35 mouse cellular contexts compared by ENCODE assay signal in the genomic region with DNA sequence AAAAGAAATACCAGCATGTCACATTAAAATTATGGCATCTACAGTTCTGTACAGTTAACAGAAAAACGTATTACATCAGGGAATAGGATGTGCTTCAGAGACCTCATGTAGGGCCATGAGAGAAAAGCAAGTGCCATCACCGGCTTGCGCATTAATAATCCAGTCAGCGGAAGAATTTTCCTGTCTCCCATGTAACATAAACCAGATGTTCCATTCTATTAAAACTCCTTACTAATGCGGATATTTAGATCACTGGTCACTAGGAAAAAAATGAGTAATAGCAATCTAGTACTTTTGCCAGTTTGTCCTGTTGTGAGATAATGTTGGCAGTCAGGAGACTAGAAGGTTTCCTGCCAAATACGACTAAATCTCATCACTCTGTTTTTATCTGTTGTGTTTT.
DNase-seq lines count a peak whose midpoint lies in the region; ATAC-seq lines count a peak whose summit lies in the region.
"Had no signal": no experiment of that assay in that cellular context is flagged by ENCODE, and none has a peak within 500 bp of the region (broad histone marks: within the 10 kb centered on the region; RNA-seq: fewer than 3 reads in every experiment).

No protein-coding gene starts in this region.

- no peak overlapping the region for H3K4me2 ChIP-seq in midbrain, embryonic 11.5 days
- H3K4me2 ChIP-seq: forebrain, embryonic 15.5 days; heart, embryonic 13.5 days; intestine, embryonic 15.5 days; lung, embryonic 15.5 days; neural tube, embryonic 12.5 days had no signal

- H3K27me3 ChIP-seq in midbrain, embryonic 11.5 days (ENCODE audit: control insufficient read depth, insufficient read depth, low read length) = no peaks in the 10 kb centered on the region
- no peaks in the 10 kb centered on the region for H3K27me3 ChIP-seq in midbrain, embryonic 10.5 days (ENCODE audit: low read depth, poor library complexity, severe bottlenecking)
- H3K27me3 ChIP-seq: forebrain, embryonic 15.5 days; heart, embryonic 13.5 days; intestine, embryonic 15.5 days; lung, embryonic 15.5 days; megakaryocyte, embryonic 14.5 days; neural tube, embryonic 12.5 days had no signal

- H3K9me3 ChIP-seq in midbrain, embryonic 11.5 days (ENCODE audit: control insufficient read depth, low read length) = no peaks in the 10 kb centered on the region
- no peaks in the 10 kb centered on the region for H3K9me3 ChIP-seq in midbrain, embryonic 10.5 days (replicated peaks)
- H3K9me3 ChIP-seq: forebrain, embryonic 10.5 days; forebrain, embryonic 15.5 days; heart, embryonic 13.5 days; intestine, embryonic 15.5 days; lung, embryonic 15.5 days; megakaryocyte, embryonic 14.5 days; neural tube, embryonic 12.5 days had no signal

- intact Hi-C loops in heart, postnatal 10 days (cut with DNase I) = no loop called here
- intact Hi-C loops in heart, postnatal 25 days (cut with DNase I) = no loop called here

- no peak overlapping the region for H3K9ac ChIP-seq in midbrain, embryonic 11.5 days (ENCODE audit: low read length)
- H3K9ac ChIP-seq: forebrain, embryonic 15.5 days; heart, embryonic 13.5 days; intestine, embryonic 15.5 days; liver, embryonic 14.5 days; lung, embryonic 15.5 days; neural tube, embryonic 12.5 days had no signal

- DNase-seq in heart, postnatal 10 days = peak; percentile 12
- DNase-seq in heart, postnatal 25 days (ENCODE audit: low spot score) = no peak
- peak; percentile 41 for DNase-seq in midbrain, embryonic 11.5 days (ENCODE audit: low spot score, missing footprints)
- DNase-seq in midbrain, embryonic 10.5 days (ENCODE audit: low spot score) = no peak
- peak; percentile 21 for DNase-seq in fibroblast of lung, adult 2 months (ENCODE audit: low read depth)
- no peak for DNase-seq in adrenal gland, postnatal 4 days (ENCODE audit: low spot score in 2 of 2)
- DNase-seq in natural killer cell, adult 2 months (ENCODE audit: low spot score in 2 of 2) = no peak
- DNase-seq: adrenal gland, postnatal 10 days; cerebellum, adult 11-12 months; cerebellum, adult 9-11 months; gastrocnemius, adult 2 months; gastrocnemius, postnatal 36 days; heart, adult 2 months; heart, postnatal 14 days; kidney, adult 2 months; kidney, postnatal 10 days; layer of hippocampus, postnatal 36 days; left cerebral cortex, postnatal 4 days; liver; lung, postnatal 4 days; right cerebral cortex, adult 18-20 months; thymus, adult 18-20 months; thymus, postnatal 36 days had no signal

- H3K4me3 ChIP-seq in midbrain, embryonic 11.5 days (ENCODE audit: low read depth, low read length) = no peak overlapping the region
- H3K4me3 ChIP-seq in midbrain, embryonic 10.5 days = no peak overlapping the region
- H3K4me3 ChIP-seq: forebrain, embryonic 10.5 days; forebrain, embryonic 15.5 days; gastrocnemius, adult 2 months; heart, adult 2 months; heart, embryonic 13.5 days; intestine, embryonic 15.5 days; lung, embryonic 15.5 days; megakaryocyte, embryonic 14.5 days; neural tube, embryonic 12.5 days had no signal

- 93% methylated on average over 6 of the region's 6 CpGs for WGBS in midbrain, embryonic 11.5 days
- 92% methylated on average over 6 of the region's 6 CpGs for WGBS in midbrain, embryonic 10.5 days

- no peak overlapping the region for H3K27ac ChIP-seq in midbrain, embryonic 11.5 days (ENCODE audit: low read depth, low read length)
- H3K27ac ChIP-seq in midbrain, embryonic 10.5 days (replicated peaks) = no peak overlapping the region
- H3K27ac ChIP-seq: forebrain, embryonic 10.5 days; forebrain, embryonic 15.5 days; gastrocnemius, adult 2 months; heart, adult 2 months; heart, embryonic 13.5 days; intestine, embryonic 15.5 days; liver, embryonic 14.5 days; lung, embryonic 15.5 days; neural tube, embryonic 12.5 days; stomach, postnatal 0 days had no signal

- no peak for ATAC-seq in midbrain, embryonic 11.5 days (ENCODE audit: low FRiP score)
- ATAC-seq: CD4-positive, CD25-positive, alpha-beta regulatory T cell, adult 4 months; forebrain, embryonic 15.5 days; hindbrain, embryonic 16.5 days; intestine, embryonic 15.5 days; midbrain, embryonic 16.5 days had no signal

- H3K4me1 ChIP-seq in midbrain, embryonic 11.5 days (ENCODE audit: control insufficient read depth, insufficient read depth, low read length) = no peaks in the 10 kb centered on the region
- H3K4me1 ChIP-seq in midbrain, embryonic 10.5 days = no peaks in the 10 kb centered on the region
- H3K4me1 ChIP-seq: forebrain, embryonic 10.5 days; neural tube, embryonic 12.5 days had no signal

- H3K36me3 ChIP-seq in midbrain, embryonic 11.5 days (ENCODE audit: control insufficient read depth, insufficient read depth, low read length) = no peaks in the 10 kb centered on the region
- no peaks in the 10 kb centered on the region for H3K36me3 ChIP-seq in midbrain, embryonic 10.5 days
- H3K36me3 ChIP-seq: forebrain, embryonic 10.5 days; forebrain, embryonic 15.5 days; heart, embryonic 13.5 days; intestine, embryonic 15.5 days; lung, embryonic 15.5 days; neural tube, embryonic 12.5 days had no signal

Comparison
In these comparisons a context has a peak if more than half of its experiments do, and no peak if none do; other contexts are left out.
1. DNase-seq: peak in heart, postnatal 10 days (2 of 2), midbrain, embryonic 11.5 days (single experiment) and fibroblast of lung, adult 2 months (single experiment); none in heart, postnatal 25 days (single experiment), midbrain, embryonic 10.5 days (single experiment), adrenal gland, postnatal 4 days (0 of 2) and natural killer cell, adult 2 months (0 of 2).